Mouse (Mus musculus) midbrain, embryonic 16.5 days (tissue): ENCODE data around the gene Olfr1440. TPM values are rescaled to one million over a fixed set of nuclear protein-coding genes. Genes with fewer than 3 reads are reported as not detected.

Source experiments
- polyA plus RNA-seq: library from polyadenylated mRNA; unstranded; fragments of >200 nt; fragmentation: Nextera tagmentation; extraction: Ambion mirVana; gene quantifications from 2 replicates; pipeline ENCODE4 v1.2.1, GENCODE M21; 2015

Olfr1440 gene
- polyA plus RNA-seq, 1 experiment from 2014 or later, result not detected

Other genes with a start within 250 kb of the Olfr1440 start
- not detected in 2 replicates for gene Olfr1555-ps1, start 217.2 kb upstream of the Olfr1440 start, polyA plus RNA-seq
- 0.08 TPM in 1 of 2 replicates, not detected in the other for gene Olfr1431, start 186.6 kb upstream of the Olfr1440 start, polyA plus RNA-seq
- gene Olfr1432, start 154.7 kb upstream of the Olfr1440 start, polyA plus RNA-seq, result not detected in 2 replicates
- gene Olfr262, start 145.6 kb upstream of the Olfr1440 start, polyA plus RNA-seq, result not detected in 2 replicates
- 0.09 TPM in 1 of 2 replicates, not detected in the other for gene Olfr235, start 126.2 kb upstream of the Olfr1440 start, polyA plus RNA-seq
- gene Olfr1434, start 107.4 kb upstream of the Olfr1440 start, polyA plus RNA-seq, result not detected in 2 replicates
- gene Olfr1436, start 88.1 kb upstream of the Olfr1440 start, polyA plus RNA-seq, result not detected in 2 replicates
- not detected in 2 replicates for gene Olfr1437, start 62.2 kb upstream of the Olfr1440 start, polyA plus RNA-seq
- gene Olfr1438-ps1, start 51.4 kb upstream of the Olfr1440 start, polyA plus RNA-seq, result not detected in 2 replicates
- not detected in 2 replicates for gene Olfr1441, start 30.2 kb downstream of the Olfr1440 start, polyA plus RNA-seq
- gene Pfpl, start 40.6 kb downstream of the Olfr1440 start, polyA plus RNA-seq, result not detected in 2 replicates
- gene Mpeg1, start 73.5 kb downstream of the Olfr1440 start, polyA plus RNA-seq, result 0.69 and 0.71 TPM in 2 replicates
- 38.6 and 39.3 TPM in 2 replicates for gene Dtx4, start 114.2 kb downstream of the Olfr1440 start, polyA plus RNA-seq
- gene Fam111a, start 158.5 kb downstream of the Olfr1440 start, polyA plus RNA-seq, result 5.3 and 6.5 TPM in 2 replicates
- 0.09 TPM in 1 of 2 replicates, not detected in the other for gene Gm4952, start 212.7 kb downstream of the Olfr1440 start, polyA plus RNA-seq
- gene Glyat, start 246.0 kb downstream of the Olfr1440 start, polyA plus RNA-seq, result not detected in 2 replicates